ENCODE assay signal across 8 mouse cellular contexts in the genomic region with DNA sequence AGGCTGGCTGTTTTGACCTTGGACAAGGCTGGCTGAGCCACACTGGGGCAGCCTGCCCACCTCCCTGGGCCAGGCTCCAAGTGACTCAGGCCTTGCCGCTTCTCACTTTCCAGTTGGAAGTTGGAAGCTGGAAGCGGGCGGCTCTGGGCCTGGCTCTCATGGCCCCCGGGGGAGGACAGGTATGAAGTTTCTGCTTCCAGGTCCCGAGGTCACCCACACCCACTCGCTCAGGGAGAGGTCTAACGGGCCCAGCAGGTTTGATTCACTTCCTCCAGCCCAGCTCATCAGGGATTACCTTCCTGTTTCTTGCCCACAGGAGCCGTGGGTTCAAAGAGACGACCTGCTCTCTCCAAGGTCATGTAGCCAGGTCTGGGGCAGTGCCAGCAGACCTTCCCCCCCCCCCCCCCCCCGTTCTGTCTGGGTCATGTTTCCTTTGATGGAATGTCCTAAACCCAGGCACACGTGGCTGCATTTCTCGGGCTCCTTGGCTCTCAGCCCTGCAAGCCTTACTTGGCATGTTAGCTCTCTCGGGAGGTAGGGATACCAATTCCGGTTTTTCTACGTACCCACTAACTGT. TPM values are rescaled to one million over a fixed set of nuclear protein-coding genes. Genes with fewer than 3 reads are reported as not detected.
DNase-seq lines count a peak whose midpoint lies in the region; ATAC-seq and TF ChIP-seq lines count a peak whose summit lies in the region.

No protein-coding gene starts in this region.

- ATAC-seq in embryonic facial prominence, embryonic 12.5 days (ENCODE audit: insufficient number of reproducible peaks, insufficient read depth, low FRiP score, low TSS enrichment) = no peak
- ATAC-seq in heart, postnatal 0 days (ENCODE audit: insufficient read depth, low read depth) = peak; percentile 59
- no peak for ATAC-seq in erythroid progenitor cell, adult 5-6 weeks (replicated peaks; ENCODE audit: low FRiP score, poor library complexity, severe bottlenecking)

- 16% methylated on average over 15 of the region's 15 CpGs for WGBS in embryonic facial prominence, embryonic 12.5 days
- WGBS in heart, postnatal 0 days = 4% methylated on average over 15 of the region's 15 CpGs
- 30% methylated on average over 15 of the region's 15 CpGs for WGBS in limb, embryonic 10.5 days

- H3K36me3 ChIP-seq in ES-Bruce4 (ENCODE audit: control insufficient read depth, insufficient read depth, low read length, poor library complexity, severe bottlenecking) = no peaks in the 10 kb centered on the region
- H3K36me3 ChIP-seq in embryonic facial prominence, embryonic 12.5 days = 0 out of 2 replicates have a peak, but pooled peaks cover 1% of the 10 kb centered on the region
- H3K36me3 ChIP-seq in heart, postnatal 0 days (replicated peaks; ENCODE audit: control insufficient read depth, insufficient read depth, low read length) = no peaks in the 10 kb centered on the region
- no peaks in the 10 kb centered on the region for H3K36me3 ChIP-seq in limb, embryonic 10.5 days

- TF ChIP-seq EP300 in ES-Bruce4 (IDR thresholded peaks at IDR 0.05; ENCODE audit: insufficient read depth, low read depth, low read length) = no peak
- TF ChIP-seq EP300 in heart, postnatal 0 days (IDR thresholded peaks at IDR 0.05; ENCODE audit: low read depth) = peak; percentile 79

- peak overlapping the region; percentile 13; the same call in 1 of the 2 replicates for H3K4me2 ChIP-seq in embryonic facial prominence, embryonic 12.5 days (replicated peaks)
- H3K4me2 ChIP-seq in heart, postnatal 0 days (ENCODE audit: low read depth, low read length) = no peak overlapping the region

- no peaks in the 10 kb centered on the region for H3K9me3 ChIP-seq in ES-Bruce4 (replicated peaks; ENCODE audit: control insufficient read depth, insufficient read depth, low read length, poor library complexity, severe bottlenecking)
- no peaks in the 10 kb centered on the region for H3K9me3 ChIP-seq in embryonic facial prominence, embryonic 12.5 days
- H3K9me3 ChIP-seq in heart, postnatal 0 days (replicated peaks; ENCODE audit: control insufficient read depth, low read length) = no peaks in the 10 kb centered on the region
- no peaks in the 10 kb centered on the region for H3K9me3 ChIP-seq in limb, embryonic 10.5 days (replicated peaks)

- H3K4me3 ChIP-seq in ES-Bruce4 (ENCODE audit: low read depth, low read length) = peak overlapping the region; percentile 33
- H3K4me3 ChIP-seq in embryonic facial prominence, embryonic 12.5 days = no peak overlapping the region
- no peak overlapping the region for H3K4me3 ChIP-seq in heart, postnatal 0 days (ENCODE audit: low read depth, low read length)
- 0 out of 2 replicates have a peak overlapping the region, but pooled peaks have one; percentile 19 for H3K4me3 ChIP-seq in limb, embryonic 10.5 days

- peaks cover 4% of the 10 kb centered on the region for H3K4me1 ChIP-seq in ES-Bruce4 (ENCODE audit: control insufficient read depth, insufficient read depth, low read length)
- peaks cover 50% of the 10 kb centered on the region for H3K4me1 ChIP-seq in embryonic facial prominence, embryonic 12.5 days
- peaks cover 36% of the 10 kb centered on the region for H3K4me1 ChIP-seq in heart, postnatal 0 days (ENCODE audit: control insufficient read depth, insufficient read depth)
- peaks cover 60% of the 10 kb centered on the region for H3K4me1 ChIP-seq in limb, embryonic 10.5 days

- TF ChIP-seq CTCF in ES-Bruce4 (IDR thresholded peaks at IDR 0.05; ENCODE audit: low read depth, low read length) = no peak
- no peak for TF ChIP-seq CTCF in heart, postnatal 0 days (IDR thresholded peaks at IDR 0.05; ENCODE audit: low read depth)

- H3K27ac ChIP-seq in ES-Bruce4 (ENCODE audit: insufficient read depth, low read length) = peak overlapping the region; percentile 7; the same call in 1 of the 2 replicates
- H3K27ac ChIP-seq in embryonic facial prominence, embryonic 12.5 days = peak overlapping the region; percentile 85
- H3K27ac ChIP-seq in heart, postnatal 0 days (ENCODE audit: low read depth) = peak overlapping the region; percentile 97
- H3K27ac ChIP-seq in limb, embryonic 10.5 days = peak overlapping the region; percentile 82

- H3K9ac ChIP-seq in ES-Bruce4 (ENCODE audit: low read depth, poor library complexity, severe bottlenecking) = peak overlapping the region; percentile 43
- H3K9ac ChIP-seq in embryonic facial prominence, embryonic 12.5 days = peak overlapping the region; percentile 25; the same call in 1 of the 2 replicates
- peak overlapping the region; percentile 46 for H3K9ac ChIP-seq in heart, postnatal 0 days (replicated peaks; ENCODE audit: low read depth, low read length)

- no peaks in the 10 kb centered on the region for H3K27me3 ChIP-seq in ES-Bruce4 (ENCODE audit: control insufficient read depth, insufficient read depth, low read length, poor library complexity, severe bottlenecking)
- peaks cover 12% of the 10 kb centered on the region for H3K27me3 ChIP-seq in embryonic facial prominence, embryonic 12.5 days
- no peaks in the 10 kb centered on the region for H3K27me3 ChIP-seq in heart, postnatal 0 days (ENCODE audit: control insufficient read depth, insufficient read depth, low read length)
- H3K27me3 ChIP-seq in limb, embryonic 10.5 days (ENCODE audit: low read depth, poor library complexity, severe bottlenecking) = peaks cover 22% of the 10 kb centered on the region

- DNase-seq in adipocyte (ENCODE audit: low spot score) = peak; percentile 64
- peak; percentile 88 for DNase-seq in heart, postnatal 0 days (ENCODE audit: low spot score)
- no peak for DNase-seq in limb, embryonic 10.5 days (ENCODE audit: low spot score)
- DNase-seq in skeletal muscle tissue, adult 2 months (ENCODE audit: low read depth, low spot score) = peak; percentile 96
- DNase-seq in thymus, postnatal 36 days = no peak

- TF ChIP-seq POLR2A in ES-Bruce4 (IDR thresholded peaks at IDR 0.05; ENCODE audit: insufficient read depth, low read length) = no peak

RNA-seq across cellular contexts. Expression of a gene that starts 39.3 kb away (rescaled TPM):
- polyA plus RNA-seq in ES-Bruce4 (2011; ENCODE audit: insufficient read depth, insufficient read length, low read depth, missing spikeins) = 67.9 and 107 TPM in 2 replicates
- 63.2 and 65.3 TPM in 2 replicates for polyA plus RNA-seq in embryonic facial prominence, embryonic 12.5 days (2016; fragmentation: Nextera tagmentation; extraction: Ambion mirVana)
- 77.6 and 240 TPM in 2 replicates for total RNA-seq in heart, postnatal 0 days (2014; rRNA removed; ENCODE audit: low replicate concordance)
- 156 TPM in 2 replicates for polyA plus RNA-seq in heart, postnatal 0 days (2015; fragmentation: Nextera tagmentation; extraction: Ambion mirVana)
- 57.9 and 68.1 TPM in 2 replicates for polyA plus RNA-seq in limb, embryonic 10.5 days (2016; fragmentation: Nextera tagmentation; extraction: Ambion mirVana)
- total RNA-seq in erythroid progenitor cell, adult 5-6 weeks (2015; ENCODE audit: low replicate concordance) = 18.7 and 24.3 TPM in 2 replicates
- 15.8 and 23.1 TPM in 2 replicates for total RNA-seq in erythroid progenitor cell, adult 5-6 weeks (2017; ENCODE audit: low replicate concordance)

Comparison
In these comparisons a context has a peak if more than half of its experiments do, and no peak if none do; other contexts are left out.
1. H3K27ac ChIP-seq: peak in every context shown above with its lines; median percentile 97 in heart, postnatal 0 days; 85 in embryonic facial prominence, embryonic 12.5 days; 82 in limb, embryonic 10.5 days; 7 in ES-Bruce4.
2. H3K4me3 ChIP-seq: peak in ES-Bruce4 (single experiment) and limb, embryonic 10.5 days (single experiment); none in embryonic facial prominence, embryonic 12.5 days (single experiment) and heart, postnatal 0 days (single experiment).
3. DNase-seq: peak in adipocyte (single experiment), heart, postnatal 0 days (single experiment) and skeletal muscle tissue, adult 2 months (single experiment); none in limb, embryonic 10.5 days (single experiment) and thymus, postnatal 36 days (0 of 2).
4. Peak in every context shown above with its lines, with median percentiles within 50 percentile points of each other: H3K9ac ChIP-seq.